Mouse (Mus musculus) MEL-GATA-1-ER (cell line): ENCODE data around the gene Lgals1.

Experiments used
- DNase-seq: peaks from one replicate; pipeline ENCODE4 v3.0.0-alpha.2; 2012; ENCODE audit warnings: low read depth; ENCODE audit errors: extremely low read depth

Gene Lgals1

GRCm38 (mm10) chr15:78936403-78936802 is 9.9 kb downstream of the Lgals1 start:
- no peak for DNase-seq

- no peak for DNase-seq
Observed at GRCm38 (mm10) chr15:78937311-78937710, 10.8 kb downstream of the Lgals1 start.

DNA sequence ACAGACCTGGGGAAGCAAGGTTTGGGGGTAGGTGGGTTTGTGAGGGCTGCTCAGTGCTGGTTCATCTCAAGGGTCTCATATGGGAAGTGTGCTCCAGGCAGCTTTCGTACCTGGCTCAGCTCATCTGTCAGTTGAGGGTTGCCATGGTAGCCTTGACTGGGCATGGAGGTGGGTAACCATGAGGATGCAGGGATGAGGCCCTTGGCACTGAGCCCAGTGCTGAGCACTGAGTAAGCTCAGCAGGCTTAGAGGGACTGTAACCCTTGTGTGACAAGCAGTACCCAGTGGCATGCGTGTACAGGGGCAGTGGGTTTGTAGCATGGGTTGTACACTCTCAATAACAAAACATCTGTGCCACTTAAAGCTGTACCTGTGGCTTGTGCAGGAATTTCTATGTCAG is 11.4 kb downstream of the Lgals1 start:
- no peak for DNase-seq

DNA sequence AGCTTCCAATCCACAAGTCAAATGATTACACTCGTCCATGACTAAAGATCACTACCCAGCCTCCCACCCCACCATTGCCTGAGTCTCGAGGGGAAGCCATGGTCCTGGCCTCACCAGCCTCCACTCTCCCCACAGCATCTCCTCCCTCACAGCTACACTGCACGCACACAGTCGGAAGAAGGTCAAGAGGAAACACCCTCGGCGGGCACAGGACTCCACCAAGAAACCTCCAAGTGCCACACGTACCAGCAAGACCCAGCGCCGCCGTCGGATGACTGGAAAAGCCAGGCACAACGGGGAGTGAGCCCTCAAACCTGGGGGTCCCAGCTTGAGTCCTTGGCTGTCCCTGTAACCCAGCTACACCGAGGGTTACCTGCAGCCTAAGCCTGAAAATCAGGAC is 13.8 kb downstream of the Lgals1 start:
- DNase-seq, result no peak

DNA sequence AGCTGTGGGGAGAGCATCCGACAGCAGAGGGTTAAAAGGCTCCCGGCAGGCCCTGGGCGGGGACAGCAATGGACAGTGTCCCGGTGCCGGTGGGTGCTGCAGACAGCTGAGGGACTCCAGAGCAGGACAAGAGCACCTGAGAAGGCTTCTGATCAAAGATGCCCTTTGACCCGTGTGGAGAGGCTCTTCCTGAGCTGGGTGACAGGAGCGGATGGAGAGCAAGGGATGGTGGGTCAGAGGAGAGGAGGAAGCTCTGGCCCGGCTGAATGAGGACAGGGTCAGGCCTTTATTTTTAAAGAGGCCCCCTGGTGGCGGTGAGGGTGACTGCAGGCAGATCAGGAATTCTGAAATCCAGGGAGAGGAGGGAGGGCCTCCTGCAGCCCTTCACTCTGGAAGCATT is 16.1 kb downstream of the Lgals1 start:
- DNase-seq, result no peak

DNA sequence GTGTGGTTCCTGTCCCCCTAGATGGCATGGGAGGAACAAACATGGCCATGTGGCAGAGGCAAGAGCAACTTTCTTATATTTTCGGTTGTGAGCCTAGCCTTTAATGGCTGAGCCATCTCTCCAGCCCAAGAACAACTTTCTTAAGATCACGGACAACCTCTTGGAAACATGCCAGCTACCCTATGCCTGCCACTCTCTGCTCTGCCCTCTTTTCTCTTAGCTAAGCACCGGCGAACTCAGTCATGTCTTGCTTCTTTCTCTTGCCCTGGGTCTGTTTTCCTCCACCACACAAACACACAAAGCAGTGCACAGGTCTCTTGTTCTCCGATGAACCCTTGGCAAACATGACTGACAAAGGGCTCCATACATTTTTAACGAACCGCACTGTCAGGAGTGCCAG is 19.7 kb downstream of the Lgals1 start:
- peak; percentile 37 for DNase-seq

DNA sequence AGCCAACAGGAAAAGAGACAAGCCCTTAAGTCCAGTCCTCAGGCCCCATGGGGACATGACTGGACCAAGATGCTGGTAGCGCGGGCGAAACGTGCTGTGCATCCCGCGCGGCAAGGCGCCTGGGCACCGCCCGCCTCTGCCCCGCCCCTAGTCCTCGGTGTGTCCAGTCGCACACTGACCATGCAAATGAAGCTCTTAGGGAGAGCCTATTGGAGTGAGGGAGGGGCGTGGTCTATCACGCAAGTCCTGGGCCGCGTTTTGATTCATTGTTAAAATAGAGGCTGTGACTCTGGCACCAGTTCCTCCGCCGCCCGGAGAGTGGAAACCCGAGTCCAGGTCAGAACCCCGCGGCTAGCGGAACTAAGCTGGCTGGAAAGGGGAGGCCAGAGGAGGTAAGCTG is 21.1 kb downstream of the Lgals1 start, which contains the start of gene Triobp:
Gene Triobp (plus strand): TSS at position 68 of the 400 bp plus-strand sequence.
- peak; percentile 88 for DNase-seq

DNA sequence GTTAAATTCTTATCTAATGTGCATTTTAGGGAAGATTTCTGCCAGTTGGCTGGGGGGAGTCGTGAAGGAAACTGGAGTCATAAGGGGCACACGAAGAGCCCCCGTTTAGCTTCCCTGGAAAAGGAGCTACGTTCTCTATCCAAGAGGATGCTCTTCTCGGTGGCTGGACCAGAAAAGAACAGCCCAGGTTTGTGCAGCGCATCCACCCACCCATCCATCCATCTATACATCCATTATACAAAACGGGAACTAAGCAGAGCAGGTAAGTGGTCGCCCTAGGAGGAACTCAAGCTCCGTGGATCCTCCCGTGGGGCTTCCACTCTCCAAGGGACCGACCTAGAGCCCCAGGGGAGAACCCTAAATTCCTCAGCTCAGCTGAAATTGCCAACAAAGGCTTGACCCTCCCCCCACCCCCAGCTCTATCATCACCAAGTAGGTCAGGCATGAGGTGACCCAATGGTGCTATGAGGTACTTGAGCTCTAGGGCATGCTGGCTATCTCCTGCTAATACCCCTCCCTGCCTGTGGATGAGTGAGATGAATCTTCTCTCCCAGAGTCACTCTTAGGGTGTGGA is 21.7 kb downstream of the Lgals1 start:
- no peak for DNase-seq

- no peak for DNase-seq
Observed at GRCm38 (mm10) chr15:78948883-78949282, 22.4 kb downstream of the Lgals1 start.

GRCm38 (mm10) chr15:78955663-78956062 is 29.1 kb downstream of the Lgals1 start:
- DNase-seq, result no peak

DNA sequence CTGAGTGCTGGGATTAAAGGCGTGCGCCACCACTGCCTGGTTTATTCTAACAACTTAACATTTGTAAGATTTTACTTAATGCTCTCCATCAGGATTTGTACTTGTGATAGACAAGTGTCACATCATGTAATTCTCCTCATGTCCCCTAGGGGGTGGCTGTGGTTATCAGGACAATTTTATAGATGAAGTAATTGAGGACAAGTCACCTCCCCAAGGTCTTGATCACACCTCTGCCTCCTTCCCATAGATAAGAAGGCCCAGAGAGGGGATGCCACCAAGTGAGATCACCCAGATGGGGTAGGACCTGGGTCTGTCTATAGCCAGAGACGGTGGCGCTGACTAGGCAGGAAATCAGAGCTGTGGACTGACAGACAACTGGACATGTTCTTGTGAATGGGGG is 29.8 kb downstream of the Lgals1 start:
- peak; percentile 31 for DNase-seq

- no peak for DNase-seq
Observed at GRCm38 (mm10) chr15:78957021-78957420, 30.5 kb downstream of the Lgals1 start.

GRCm38 (mm10) chr15:78959537-78959936 is 33.0 kb downstream of the Lgals1 start:
- no peak for DNase-seq

- DNase-seq, result no peak
Observed at GRCm38 (mm10) chr15:78960088-78960487, 33.6 kb downstream of the Lgals1 start.

- DNase-seq, result no peak
Observed at GRCm38 (mm10) chr15:78962885-78963284, 36.4 kb downstream of the Lgals1 start.

- DNase-seq, result no peak
Observed at GRCm38 (mm10) chr15:78971626-78972025, 45.1 kb downstream of the Lgals1 start.

- no peak for DNase-seq
Observed at GRCm38 (mm10) chr15:78973950-78974349, 47.4 kb downstream of the Lgals1 start.

- no peak for DNase-seq
Observed at GRCm38 (mm10) chr15:78977676-78978159, 51.2 kb downstream of the Lgals1 start.

GRCm38 (mm10) chr15:78978875-78979274 is 52.4 kb downstream of the Lgals1 start:
- DNase-seq, result no peak
